9 mouse cellular contexts compared by ENCODE assay signal in the genomic region with DNA sequence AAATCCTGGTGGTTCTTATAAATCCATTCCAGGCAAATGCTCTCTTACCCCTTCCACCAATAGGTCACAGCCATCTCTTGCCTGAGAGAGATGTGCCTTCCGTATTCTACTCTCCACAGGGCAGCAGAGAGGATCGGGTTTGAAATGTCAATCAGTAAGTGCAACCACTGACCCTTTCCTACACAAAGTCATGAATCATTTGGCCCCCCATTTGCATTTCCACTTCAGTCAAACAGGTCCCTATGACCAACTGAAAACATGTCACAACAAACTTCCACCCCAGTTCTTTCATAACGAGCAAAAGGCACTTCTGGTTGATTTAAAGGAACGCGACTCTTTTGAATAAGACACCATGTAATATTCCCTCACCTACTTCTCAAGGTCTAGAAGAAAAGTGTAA. TPM values are rescaled to one million over a fixed set of nuclear protein-coding genes. Genes with fewer than 3 reads are reported as not detected.
A peak's percentile ranks its signal among the peaks of the same experiment; 100 is the strongest.
DNase-seq lines count a peak whose midpoint lies in the region; ATAC-seq and TF ChIP-seq lines count a peak whose summit lies in the region.
"Had no signal": no experiment of that assay in that cellular context is flagged by ENCODE, and none has a peak within 500 bp of the region (broad histone marks: within the 10 kb centered on the region; RNA-seq: fewer than 3 reads in every experiment).

No protein-coding gene starts in this region.

- H3K9ac ChIP-seq in heart, adult 2 months (ENCODE audit: low read depth, low read length) = no peak overlapping the region
- no peak overlapping the region; the same call in 1 of the 2 replicates for H3K9ac ChIP-seq in lung, embryonic 14.5 days
- H3K9ac ChIP-seq in hindbrain, embryonic 13.5 days = no peak overlapping the region
- H3K9ac ChIP-seq in midbrain, embryonic 13.5 days (replicated peaks) = no peak overlapping the region

- ATAC-seq in lung, embryonic 14.5 days (ENCODE audit: insufficient read depth) = no peak
- no peak for ATAC-seq in hindbrain, embryonic 13.5 days (ENCODE audit: low FRiP score)
- no peak for ATAC-seq in midbrain, embryonic 13.5 days

- intact Hi-C loops in heart, adult 2 months (cut with DNase I) = no loop called here
- intact Hi-C loops in left cerebral cortex, postnatal 14 days (cut with DNase I) = no loop called here

- no peak for TF ChIP-seq POLR2A in heart, adult 2 months (IDR thresholded peaks at IDR 0.05; ENCODE audit: insufficient read depth, low read depth, low read length)

- no peak overlapping the region for H3K27ac ChIP-seq in heart, adult 2 months
- no peak overlapping the region for H3K27ac ChIP-seq in lung, embryonic 14.5 days (ENCODE audit: low read depth)
- no peak overlapping the region for H3K27ac ChIP-seq in hindbrain, embryonic 13.5 days
- no peak overlapping the region for H3K27ac ChIP-seq in midbrain, embryonic 13.5 days

- TF ChIP-seq CTCF in heart, adult 2 months (IDR thresholded peaks at IDR 0.05) = no peak
- no peak for TF ChIP-seq CTCF in lung, embryonic 14.5 days (IDR thresholded peaks at IDR 0.05; ENCODE audit: low read depth)

- H3K27me3 ChIP-seq in heart, adult 2 months (ENCODE audit: control insufficient read depth, insufficient read depth, low read length) = no peaks in the 10 kb centered on the region
- H3K27me3 ChIP-seq in lung, embryonic 14.5 days (ENCODE audit: insufficient read depth, low read length) = no peaks in the 10 kb centered on the region
- no peaks in the 10 kb centered on the region for H3K27me3 ChIP-seq in hindbrain, embryonic 13.5 days
- no peaks in the 10 kb centered on the region for H3K27me3 ChIP-seq in midbrain, embryonic 13.5 days

- H3K9me3 ChIP-seq in lung, embryonic 14.5 days (ENCODE audit: low read depth, low read length) = no peaks in the 10 kb centered on the region
- no peaks in the 10 kb centered on the region for H3K9me3 ChIP-seq in hindbrain, embryonic 13.5 days
- H3K9me3 ChIP-seq in midbrain, embryonic 13.5 days = no peaks in the 10 kb centered on the region

- WGBS in heart, adult 2 months = 86% methylated on average over 5 of the region's 5 CpGs
- WGBS in lung, embryonic 14.5 days = 82% methylated on average over 5 of the region's 5 CpGs
- whole genome bisulfite sequencing in hindbrain, embryonic 13.5 days = 91% methylated on average over 5 of the region's 5 CpGs
- 92% methylated on average over 5 of the region's 5 CpGs for WGBS in midbrain, embryonic 13.5 days

- no peak for TF ChIP-seq EP300 in heart, adult 2 months (IDR thresholded peaks at IDR 0.05; ENCODE audit: insufficient read depth, low read depth, low read length)

- peak; percentile 72 for DNase-seq in heart, adult 11 months
- no peak for DNase-seq in heart, adult 2 months
- no peak for DNase-seq in lung, embryonic 14.5 days
- DNase-seq in lung, postnatal 14 days = no peak
- no peak for DNase-seq in left cerebral cortex, postnatal 14 days (ENCODE audit: low spot score in 2 of 2)
- DNase-seq in retina, embryonic 14.5 days (ENCODE audit: low spot score) = no peak
- DNase-seq: cerebellum, adult 11-12 months had no signal

- peak overlapping the region; percentile 74 for H3K4me2 ChIP-seq in lung, embryonic 14.5 days
- peak overlapping the region; percentile 76 for H3K4me2 ChIP-seq in hindbrain, embryonic 13.5 days
- peak overlapping the region; percentile 88 for H3K4me2 ChIP-seq in midbrain, embryonic 13.5 days (replicated peaks)

- peaks cover 9% of the 10 kb centered on the region for H3K36me3 ChIP-seq in heart, adult 2 months (ENCODE audit: control insufficient read depth, insufficient read depth, low read length)
- peaks cover 21% of the 10 kb centered on the region for H3K36me3 ChIP-seq in lung, embryonic 14.5 days (ENCODE audit: insufficient read depth)
- H3K36me3 ChIP-seq in hindbrain, embryonic 13.5 days = peaks cover 13% of the 10 kb centered on the region; the same call in 1 of the 2 replicates
- peaks cover 17% of the 10 kb centered on the region for H3K36me3 ChIP-seq in midbrain, embryonic 13.5 days

- H3K4me1 ChIP-seq in heart, adult 2 months (ENCODE audit: control insufficient read depth, insufficient read depth, low read length) = peaks cover 8% of the 10 kb centered on the region
- H3K4me1 ChIP-seq in lung, embryonic 14.5 days (ENCODE audit: insufficient read depth) = peaks cover 6% of the 10 kb centered on the region
- H3K4me1 ChIP-seq in hindbrain, embryonic 13.5 days (replicated peaks) = peaks cover 31% of the 10 kb centered on the region
- H3K4me1 ChIP-seq in midbrain, embryonic 13.5 days (replicated peaks) = peaks cover 30% of the 10 kb centered on the region

- H3K79me2 ChIP-seq in heart, adult 2 months (replicated peaks; ENCODE audit: control insufficient read depth, insufficient read depth, low read length) = 0 out of 2 replicates have a peak, but pooled peaks cover 2% of the 10 kb centered on the region

- H3K4me3 ChIP-seq in heart, adult 2 months = no peak overlapping the region; the same call in 1 of the 2 replicates
- H3K4me3 ChIP-seq in lung, embryonic 14.5 days (ENCODE audit: low read depth, low read length) = peak overlapping the region; percentile 75
- peak overlapping the region; percentile 73; the same call in 1 of the 2 replicates for H3K4me3 ChIP-seq in hindbrain, embryonic 13.5 days
- H3K4me3 ChIP-seq in midbrain, embryonic 13.5 days (replicated peaks) = no peak overlapping the region

RNA-seq across cellular contexts. Expression of a gene that starts 1.2 kb away (rescaled TPM):
- 10 to 100 TPM; 13.0 to 15.7 TPM for total RNA-seq in heart, adult 2 months (2021)
- polyA plus RNA-seq in heart, adult 2 months (2012; rRNA removed) = 15.1 and 24.6 TPM in 2 replicates
- polyA plus RNA-seq in lung, embryonic 14.5 days (2014; fragmentation: Nextera tagmentation; extraction: Ambion mirVana) = 103 and 109 TPM in 2 replicates
- 138 and 139 TPM in 2 replicates for polyA plus RNA-seq in hindbrain, embryonic 13.5 days (2015; fragmentation: Nextera tagmentation; extraction: Ambion mirVana)
- polyA plus RNA-seq in midbrain, embryonic 13.5 days (2015; fragmentation: Nextera tagmentation; extraction: Ambion mirVana) = 133 and 141 TPM in 2 replicates
- 10 to 100 TPM; 48.7 to 51.0 TPM for total RNA-seq in left cerebral cortex, postnatal 14 days (2021)

RNA-seq across cellular contexts. Expression of a gene that starts 40.5 kb away (rescaled TPM):
- 100 to 1,000 TPM; 108 to 111 TPM for total RNA-seq in heart, adult 2 months (2021)
- polyA plus RNA-seq in heart, adult 2 months (2012; rRNA removed) = 15.8 and 19.6 TPM in 2 replicates
- polyA plus RNA-seq in lung, embryonic 14.5 days (2014; fragmentation: Nextera tagmentation; extraction: Ambion mirVana) = 132 and 145 TPM in 2 replicates
- 186 and 191 TPM in 2 replicates for polyA plus RNA-seq in hindbrain, embryonic 13.5 days (2015; fragmentation: Nextera tagmentation; extraction: Ambion mirVana)
- 182 and 203 TPM in 2 replicates for polyA plus RNA-seq in midbrain, embryonic 13.5 days (2015; fragmentation: Nextera tagmentation; extraction: Ambion mirVana)
- total RNA-seq in left cerebral cortex, postnatal 14 days (2021) = 100 to 1,000 TPM; 149 to 161 TPM

RNA-seq across cellular contexts. Expression of a gene that starts 40.5 kb away (rescaled TPM):
- total RNA-seq in heart, adult 2 months (2021) = 10 to 100 TPM; 10.8 to 12.9 TPM
- polyA plus RNA-seq in heart, adult 2 months (2012; rRNA removed) = 5.8 and 12.3 TPM in 2 replicates
- 8.6 and 9.6 TPM in 2 replicates for polyA plus RNA-seq in lung, embryonic 14.5 days (2014; fragmentation: Nextera tagmentation; extraction: Ambion mirVana)
- polyA plus RNA-seq in hindbrain, embryonic 13.5 days (2015; fragmentation: Nextera tagmentation; extraction: Ambion mirVana) = 8.6 and 10.1 TPM in 2 replicates
- polyA plus RNA-seq in midbrain, embryonic 13.5 days (2015; fragmentation: Nextera tagmentation; extraction: Ambion mirVana) = 9.8 TPM in 2 replicates
- total RNA-seq in left cerebral cortex, postnatal 14 days (2021) = 10 to 100 TPM; 11.7 to 15.2 TPM

RNA-seq across cellular contexts. Expression of a gene that starts 48.7 kb away (rescaled TPM):
- total RNA-seq in heart, adult 2 months (2021) = not detected
- polyA plus RNA-seq in heart, adult 2 months (2012; rRNA removed) = not detected in 2 replicates
- 1.4 and 2.2 TPM in 2 replicates for polyA plus RNA-seq in lung, embryonic 14.5 days (2014; fragmentation: Nextera tagmentation; extraction: Ambion mirVana)
- polyA plus RNA-seq in hindbrain, embryonic 13.5 days (2015; fragmentation: Nextera tagmentation; extraction: Ambion mirVana) = 1.4 TPM in 2 replicates
- 1.7 and 2.4 TPM in 2 replicates for polyA plus RNA-seq in midbrain, embryonic 13.5 days (2015; fragmentation: Nextera tagmentation; extraction: Ambion mirVana)
- total RNA-seq in left cerebral cortex, postnatal 14 days (2021) = not detected

Comparison
In these comparisons a context has a peak if more than half of its experiments do, and no peak if none do; other contexts are left out.
1. H3K4me3 ChIP-seq: peak in lung, embryonic 14.5 days (single experiment) and hindbrain, embryonic 13.5 days (single experiment); none in heart, adult 2 months (single experiment) and midbrain, embryonic 13.5 days (single experiment).
2. Peak in every context shown above with its lines, with median percentiles within 50 percentile points of each other: H3K4me2 ChIP-seq.